Mouse (Mus musculus) heart, postnatal 0 days (tissue): Measurements from ENCODE around the gene Klf3.

Source experiments
- CTCF ChIP-seq: IDR thresholded peaks from 2 replicates; pipeline ENCODE4 v1.5.1; 2016; ENCODE audit warnings: antibody characterized with exemption, control low read depth, low read depth
- EP300 ChIP-seq: IDR thresholded peaks from 2 replicates; pipeline ENCODE4 v1.6.1; 2016; ENCODE audit warnings: antibody characterized with exemption, low read depth

GRCm38 (mm10) chr5:64860900-64861470 is 57.8 kb downstream of the Klf3 start:
- TF ChIP-seq CTCF (no peak), EP300 (no peak)
